Mouse (Mus musculus): Measurements from ENCODE around the gene Ppp2ca.
"Not testable (repeated sequence)": the region's sequence is repeated elsewhere in the genome, so short reads cannot be mapped to it uniquely, and the experiment has no call there.

The Ppp2ca gene

GRCm38 (mm10) chr11:52130451-52131068 is 32.1 kb downstream of the Ppp2ca start:
- peak in 1 of 2 experiments; percentile 45 for DNase-seq (ENCODE audit: low spot score in 2 of 2)

- peak; percentile 65 to 73 for DNase-seq (ENCODE audit: low spot score in 2 of 2)
Observed at GRCm38 (mm10) chr11:52143675-52144074, 45.2 kb downstream of the Ppp2ca start.

GRCm38 (mm10) chr11:52145428-52145827 is 46.9 kb downstream of the Ppp2ca start, which contains the start of gene Olfr1373:
Olfr1373 (minus strand) TSS chr11:52145528.
- DNase-seq (ENCODE audit: low spot score in 2 of 2), result not testable (repeated sequence)

- DNase-seq (ENCODE audit: low spot score in 2 of 2), result no peak
Observed at GRCm38 (mm10) chr11:52163926-52164325, 65.4 kb downstream of the Ppp2ca start.

DNA sequence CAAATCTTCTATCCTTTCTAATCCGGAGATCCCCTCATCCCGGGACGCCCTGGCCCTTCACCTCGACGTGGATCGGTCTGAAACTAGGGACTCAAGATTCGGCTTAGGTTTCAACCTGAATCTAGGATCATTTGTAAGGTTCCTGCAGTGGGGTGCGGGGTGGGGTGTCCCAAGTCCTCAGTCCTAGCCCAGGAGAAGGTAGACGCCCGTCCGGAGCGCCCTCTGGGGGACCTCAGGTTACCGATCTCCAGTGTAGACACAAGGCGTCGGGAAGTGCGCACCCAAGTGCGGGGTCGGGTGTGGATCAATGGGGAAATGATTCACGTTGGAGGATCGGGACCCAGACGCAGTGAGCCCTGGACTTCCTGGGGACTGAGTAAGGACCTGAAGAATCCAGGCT is 68.6 kb downstream of the Ppp2ca start:
- no peak for DNase-seq (ENCODE audit: low spot score in 2 of 2)

- DNase-seq (ENCODE audit: low spot score in 2 of 2), result not testable (repeated sequence)
Observed at GRCm38 (mm10) chr11:52167901-52168302, 69.4 kb downstream of the Ppp2ca start.

- DNase-seq (ENCODE audit: low spot score in 2 of 2), result no peak
Observed at GRCm38 (mm10) chr11:52168461-52168860, 70.0 kb downstream of the Ppp2ca start.

All from right cerebral cortex, postnatal 10 days (tissue).